Mouse (Mus musculus): Measurements from ENCODE around the gene Tas2r134. TPM values are rescaled to one million over a fixed set of nuclear protein-coding genes. Genes with fewer than 3 reads are reported as not detected.

Gene Tas2r134
- polyA plus RNA-seq, 1 experiment from 2014 or later = not detected

- no peak for ATAC-seq (ENCODE audit: insufficient number of reproducible peaks, low FRiP score, low TSS enrichment, low read depth)
- Histone ChIP-seq H3K4me1 (no peaks in the 10 kb centered on the region), H3K36me3 (no peaks in the 10 kb centered on the region), H3K9me3 (replicated peaks) (no peaks in the 10 kb centered on the region), H3K9ac (no peak overlapping the region), H3K27ac (replicated peaks) (no peak overlapping the region), H3K27me3 (no peaks in the 10 kb centered on the region), H3K4me2 (replicated peaks) (no peak overlapping the region), H3K4me3 (replicated peaks) (no peak overlapping the region)
- 42% methylated on average over 3 of the region's 3 CpGs for WGBS
Measured at GRCm38 (mm10) chr2:51657684-51658083, 30.4 kb downstream of the Tas2r134 start.

GRCm38 (mm10) chr2:51658288-51658687, 31.0 kb downstream of the Tas2r134 start:
- H3K36me3 ChIP-seq = no peaks in the 10 kb centered on the region
- H3K4me2 ChIP-seq (replicated peaks) = no peak overlapping the region
- no peaks in the 10 kb centered on the region for H3K4me1 ChIP-seq
- H3K9ac ChIP-seq = no peak overlapping the region
- H3K27me3 ChIP-seq = no peaks in the 10 kb centered on the region
- 21% methylated on average over 5 of the region's 5 CpGs for WGBS
- no peak overlapping the region for H3K27ac ChIP-seq (replicated peaks)
- no peak for ATAC-seq (ENCODE audit: insufficient number of reproducible peaks, low FRiP score, low TSS enrichment, low read depth)
- H3K4me3 ChIP-seq (replicated peaks) = no peak overlapping the region
- H3K9me3 ChIP-seq (replicated peaks) = no peaks in the 10 kb centered on the region

DNA sequence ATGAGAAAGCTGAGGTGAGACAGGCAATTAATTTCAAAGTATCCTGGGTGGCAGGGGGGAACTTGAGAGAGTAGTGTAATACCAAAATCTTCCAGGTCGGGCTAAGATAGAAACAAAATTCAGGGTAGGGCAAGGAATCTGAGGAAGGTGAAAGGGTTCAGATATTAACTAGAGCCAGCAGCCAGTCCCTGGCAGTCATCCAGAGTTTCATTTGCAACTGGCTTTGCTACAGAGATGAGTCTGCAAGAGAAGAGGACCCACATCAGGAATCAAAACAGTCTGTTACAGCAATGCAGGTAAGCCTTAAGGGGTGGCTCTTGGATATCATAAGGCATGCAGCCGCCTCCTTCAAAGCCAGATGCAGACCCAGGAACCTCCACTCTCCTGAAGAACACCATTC, 47.0 kb downstream of the Tas2r134 start:
- 0 out of 2 replicates have a peak, but pooled peaks cover 5% of the 10 kb centered on the region for H3K4me1 ChIP-seq
- WGBS = 53% methylated on average over 2 of the region's 2 CpGs
- H3K27ac ChIP-seq (replicated peaks) = no peak overlapping the region

More for the DNA sequence above, 47.0 kb downstream of the Tas2r134 start:
- H3K9me3 ChIP-seq (replicated peaks) = no peaks in the 10 kb centered on the region
- H3K27me3 ChIP-seq = no peaks in the 10 kb centered on the region
- no peak for ATAC-seq (ENCODE audit: insufficient number of reproducible peaks, low FRiP score, low TSS enrichment, low read depth)
- H3K4me2 ChIP-seq (replicated peaks) = no peak overlapping the region
- H3K4me3 ChIP-seq (replicated peaks) = no peak overlapping the region
- no peaks in the 10 kb centered on the region for H3K36me3 ChIP-seq
- no peak overlapping the region for H3K9ac ChIP-seq

All from embryonic facial prominence, embryonic 15.5 days (tissue).